Mouse (Mus musculus): Measurements from ENCODE around the gene Ptpru.
A peak's percentile ranks its signal among the peaks of the same experiment; 100 is the strongest.

Ptpru gene

GRCm38 (mm10) chr4:131781023-131781422, 57.1 kb downstream of the Ptpru start:
- peak; percentile 49 for DNase-seq

- no peak for DNase-seq
Measured at GRCm38 (mm10) chr4:131778616-131779275, 59.3 kb downstream of the Ptpru start.

GRCm38 (mm10) chr4:131771384-131771783, 66.7 kb downstream of the Ptpru start:
- no peak for DNase-seq

- no peak for DNase-seq
Measured at GRCm38 (mm10) chr4:131763911-131764310, 74.2 kb downstream of the Ptpru start.

- DNase-seq: peak; percentile 37
Measured at GRCm38 (mm10) chr4:131763479-131763878, 74.6 kb downstream of the Ptpru start.

- DNase-seq: no peak
Measured at GRCm38 (mm10) chr4:131762211-131762784, 75.8 kb downstream of the Ptpru start.

GRCm38 (mm10) chr4:131752204-131752837, 85.8 kb downstream of the Ptpru start:
- DNase-seq: peak; percentile 78

GRCm38 (mm10) chr4:131751561-131751960, 86.5 kb downstream of the Ptpru start:
- no peak for DNase-seq

GRCm38 (mm10) chr4:131749802-131750201, 88.3 kb downstream of the Ptpru start:
- no peak for DNase-seq

- DNase-seq: no peak
Measured at GRCm38 (mm10) chr4:131744685-131745043, 93.4 kb downstream of the Ptpru start.

GRCm38 (mm10) chr4:131743831-131744684, 94.0 kb downstream of the Ptpru start:
- no peak for DNase-seq

GRCm38 (mm10) chr4:131743031-131743430, 95.1 kb downstream of the Ptpru start:
- no peak for DNase-seq

- no peak for DNase-seq
Measured at GRCm38 (mm10) chr4:131740621-131741020, 97.5 kb downstream of the Ptpru start.

- peak; percentile 40 for DNase-seq
Measured at GRCm38 (mm10) chr4:131728628-131729027, 109.5 kb downstream of the Ptpru start.

GRCm38 (mm10) chr4:131723415-131724080, 114.5 kb downstream of the Ptpru start:
- DNase-seq: peak; percentile 79

- DNase-seq: no peak
Measured at GRCm38 (mm10) chr4:131722121-131722841, 115.8 kb downstream of the Ptpru start.

- no peak for DNase-seq
Measured at GRCm38 (mm10) chr4:131719151-131719550, 118.9 kb downstream of the Ptpru start.

Measured in retina, postnatal 1 day (tissue).